Mouse (Mus musculus) midbrain, embryonic 16.5 days (tissue): ENCODE data around the gene Add3. TPM values are rescaled to one million over a fixed set of nuclear protein-coding genes. Genes with fewer than 3 reads are reported as not detected.

Source experiments
- ATAC-seq: fragments of 200-750 bp; cut with Nextera tagmentation; 2 replicates; pipeline ENCODE4 v1.8.0; 2017; ENCODE audit warnings: moderate TSS enrichment
- H3K27ac ChIP-seq: fragments of 300-500 bp; sonication (generic); 2 replicates; pipeline ENCODE4 v1.5.1; 2014; ENCODE audit warnings: mild to moderate bottlenecking, low read length, mixed read lengths
- H3K27me3 ChIP-seq: fragments of 300-500 bp; sonication (generic); 2 replicates; pipeline ENCODE4 v1.6.1; 2014; ENCODE audit warnings: low read depth, low read length, mixed read lengths; ENCODE audit not compliant: control insufficient read depth, insufficient read depth
- H3K36me3 ChIP-seq: fragments of 300-500 bp; sonication (generic); 2 replicates; pipeline ENCODE4 v1.6.1; 2014; ENCODE audit warnings: mild to moderate bottlenecking, low read length, moderate library complexity, mixed read lengths; ENCODE audit not compliant: control insufficient read depth, insufficient read depth
- H3K4me1 ChIP-seq: fragments of 300-500 bp; sonication (generic); 2 replicates; pipeline ENCODE4 v1.6.1; 2014; ENCODE audit warnings: mild to moderate bottlenecking, low read length, mixed read lengths; ENCODE audit not compliant: control insufficient read depth, insufficient read depth
- H3K4me2 ChIP-seq: fragments of 300-500 bp; sonication (generic); 2 replicates; pipeline ENCODE4 v1.6.1; 2014; ENCODE audit warnings: mild to moderate bottlenecking, low read length, mixed read lengths
- H3K4me3 ChIP-seq: fragments of 300-500 bp; sonication (generic); 2 replicates; pipeline ENCODE4 v1.5.1; 2014; ENCODE audit warnings: low read depth, mild to moderate bottlenecking, low read length, moderate library complexity, mixed read lengths
- H3K9ac ChIP-seq: fragments of 300-500 bp; sonication (generic); 2 replicates; pipeline ENCODE4 v1.6.1; 2014; ENCODE audit warnings: low read depth, low read length, mixed read lengths
- H3K9me3 ChIP-seq: fragments of 300-500 bp; sonication (generic); replicated peaks from 2 replicates; pipeline ENCODE4 v1.6.1; 2014; ENCODE audit warnings: mild to moderate bottlenecking, low read length, mixed read lengths; ENCODE audit not compliant: control insufficient read depth, poor library complexity, severe bottlenecking
- WGBS: fragments of 180-500 bp; shearing (Covaris S2); extraction: QIAGEN DNeasy Blood & Tissue Kit; methylation state at CpG from one replicate; pipeline ENCODE4 v1.1.7; 2014; 5-methylcytosine and 5-hydroxymethylcytosine counted together
- polyA plus RNA-seq: library from polyadenylated mRNA; unstranded; fragments of >200 nt; fragmentation: Nextera tagmentation; extraction: Ambion mirVana; gene quantifications from 2 replicates; pipeline ENCODE4 v1.2.1, GENCODE M21; 2015

The Add3 gene
- polyA plus RNA-seq, 1 experiment from 2014 or later = 35.7 TPM

- Histone ChIP-seq H3K4me3 (no peak overlapping the region), H3K36me3 (0 out of 2 replicates have a peak, but pooled peaks cover 2% of the 10 kb centered on the region), H3K9me3 (no peaks in the 10 kb centered on the region), H3K9ac (no peak overlapping the region), H3K27ac (no peak overlapping the region), H3K4me2 (no peak overlapping the region), H3K27me3 (no peaks in the 10 kb centered on the region), H3K4me1 (no peaks in the 10 kb centered on the region)
- no peak for ATAC-seq
- WGBS = 87% methylated on average over 7 of the region's 7 CpGs
Observed at GRCm38 (mm10) chr19:53228064-53228794, 88.0 kb downstream of the Add3 start.

DNA sequence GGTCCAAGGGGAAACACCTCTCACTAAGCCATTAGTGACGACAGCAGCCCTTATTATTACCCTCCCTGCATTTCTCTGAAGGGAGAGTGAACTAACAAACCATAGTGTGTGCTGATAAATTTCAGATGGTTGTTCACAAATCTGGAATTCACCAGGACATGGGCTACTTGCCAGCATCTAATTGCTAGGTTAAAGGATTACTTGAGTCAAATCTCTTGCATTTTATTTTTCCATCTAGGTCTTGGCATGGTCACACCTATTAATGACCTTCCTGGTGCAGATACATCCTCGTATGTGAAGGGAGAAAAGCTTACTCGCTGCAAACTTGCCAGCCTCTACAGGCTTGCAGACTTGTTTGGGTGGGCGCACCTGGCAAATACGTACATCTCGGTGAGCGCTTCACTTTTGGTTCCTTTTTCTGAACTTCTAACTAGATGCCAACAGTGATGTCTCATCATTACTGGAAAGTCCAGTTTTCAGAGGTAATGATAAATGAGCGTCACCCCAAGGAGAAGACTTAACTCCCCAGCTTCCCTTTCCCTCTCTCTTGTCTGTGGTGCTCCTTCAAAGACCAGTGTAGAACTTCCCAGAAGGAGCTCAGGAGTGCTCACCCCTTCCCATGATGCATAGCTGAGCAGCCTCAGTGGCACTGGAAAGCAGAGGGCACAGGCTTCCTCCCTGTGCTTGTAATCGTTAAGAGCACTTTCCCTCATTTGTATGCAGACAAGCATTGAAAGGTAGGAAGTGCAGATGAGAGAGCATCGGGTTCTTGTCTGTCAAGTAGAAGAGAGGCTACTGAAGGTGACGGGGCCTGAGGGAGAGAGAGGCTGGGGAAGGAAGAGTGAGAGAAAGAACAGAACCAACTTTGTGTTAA is 90.9 kb downstream of the Add3 start:
- no peak for ATAC-seq
- Histone ChIP-seq H3K4me2 (no peak overlapping the region), H3K9ac (no peak overlapping the region), H3K9me3 (no peaks in the 10 kb centered on the region), H3K4me3 (no peak overlapping the region), H3K4me1 (no peaks in the 10 kb centered on the region), H3K27ac (no peak overlapping the region), H3K27me3 (no peaks in the 10 kb centered on the region), H3K36me3 (0 out of 2 replicates have a peak, but pooled peaks cover 6% of the 10 kb centered on the region)
- 81% methylated on average over 11 of the region's 11 CpGs for WGBS

- H3K4me1 ChIP-seq = no peaks in the 10 kb centered on the region
- no peak for ATAC-seq
- H3K9ac ChIP-seq = no peak overlapping the region
- 0 out of 2 replicates have a peak, but pooled peaks cover 6% of the 10 kb centered on the region for H3K36me3 ChIP-seq
- no peak overlapping the region for H3K4me3 ChIP-seq
- WGBS = 96% methylated on average over 7 of the region's 7 CpGs
- H3K27ac ChIP-seq = no peak overlapping the region
- H3K27me3 ChIP-seq = no peaks in the 10 kb centered on the region
- no peak overlapping the region for H3K4me2 ChIP-seq
- H3K9me3 ChIP-seq = no peaks in the 10 kb centered on the region
Observed at GRCm38 (mm10) chr19:53233586-53233985, 93.3 kb downstream of the Add3 start.

GRCm38 (mm10) chr19:53241806-53242205 is 101.6 kb downstream of the Add3 start:
- Histone ChIP-seq H3K27ac (no peak overlapping the region), H3K9me3 (no peaks in the 10 kb centered on the region), H3K4me3 (no peak overlapping the region), H3K36me3 (no peaks in the 10 kb centered on the region), H3K9ac (no peak overlapping the region), H3K4me2 (no peak overlapping the region), H3K27me3 (no peaks in the 10 kb centered on the region), H3K4me1 (no peaks in the 10 kb centered on the region)
- 95% methylated on average over 6 of the region's 6 CpGs for WGBS
- ATAC-seq = no peak

DNA sequence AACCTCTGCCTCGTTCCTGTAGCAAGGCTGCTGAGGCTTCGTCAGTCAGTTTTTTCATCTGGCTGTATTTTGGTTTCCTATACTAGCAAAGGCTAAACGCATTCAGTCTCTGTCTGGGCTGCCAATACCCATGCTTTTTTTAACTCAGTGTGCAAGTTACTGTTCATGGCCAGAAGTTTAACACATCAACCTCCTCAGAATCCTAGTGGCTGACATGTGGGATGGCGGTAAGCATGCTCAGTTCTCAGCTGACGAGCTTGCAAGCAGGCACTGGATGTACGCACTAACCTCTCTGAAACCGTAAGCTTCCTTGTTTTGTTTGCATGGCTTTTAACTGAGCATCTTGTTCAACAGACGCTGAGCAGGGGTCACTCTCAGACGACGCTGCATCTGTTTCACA is 103.7 kb downstream of the Add3 start:
- no peak overlapping the region for H3K27ac ChIP-seq
- no peak for ATAC-seq
- H3K4me2 ChIP-seq = no peak overlapping the region
- no peaks in the 10 kb centered on the region for H3K4me1 ChIP-seq
- H3K27me3 ChIP-seq = no peaks in the 10 kb centered on the region
- H3K9ac ChIP-seq = no peak overlapping the region
- no peaks in the 10 kb centered on the region for H3K36me3 ChIP-seq
- H3K9me3 ChIP-seq = no peaks in the 10 kb centered on the region
- no peak overlapping the region for H3K4me3 ChIP-seq
- WGBS = 84% methylated on average over 10 of the region's 10 CpGs

DNA sequence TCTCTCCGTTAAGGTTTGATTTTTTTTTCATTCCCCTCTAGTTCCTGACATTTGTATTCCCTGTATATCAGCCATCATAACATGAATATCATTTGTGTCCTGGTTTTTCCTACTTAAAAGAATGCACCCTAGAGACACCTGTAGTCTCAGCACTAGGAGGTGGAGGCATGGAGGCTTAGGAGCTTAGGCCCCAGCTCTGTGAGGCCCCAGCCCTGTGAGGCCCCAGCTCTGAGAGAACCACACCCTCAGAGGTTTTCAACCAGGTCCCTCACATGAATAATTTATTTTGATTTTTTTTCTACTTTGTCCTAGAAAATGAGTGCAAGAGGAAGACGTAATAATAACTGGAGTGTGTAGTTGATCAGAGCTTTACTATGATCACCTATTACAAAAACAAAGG is 107.3 kb downstream of the Add3 start:
- no peak for ATAC-seq
- Histone ChIP-seq H3K27me3 (no peaks in the 10 kb centered on the region), H3K27ac (no peak overlapping the region), H3K4me1 (no peaks in the 10 kb centered on the region), H3K4me2 (no peak overlapping the region), H3K9me3 (no peaks in the 10 kb centered on the region), H3K36me3 (no peaks in the 10 kb centered on the region), H3K9ac (no peak overlapping the region), H3K4me3 (no peak overlapping the region)
- WGBS = 56% methylated on average over 2 of the region's 2 CpGs

DNA sequence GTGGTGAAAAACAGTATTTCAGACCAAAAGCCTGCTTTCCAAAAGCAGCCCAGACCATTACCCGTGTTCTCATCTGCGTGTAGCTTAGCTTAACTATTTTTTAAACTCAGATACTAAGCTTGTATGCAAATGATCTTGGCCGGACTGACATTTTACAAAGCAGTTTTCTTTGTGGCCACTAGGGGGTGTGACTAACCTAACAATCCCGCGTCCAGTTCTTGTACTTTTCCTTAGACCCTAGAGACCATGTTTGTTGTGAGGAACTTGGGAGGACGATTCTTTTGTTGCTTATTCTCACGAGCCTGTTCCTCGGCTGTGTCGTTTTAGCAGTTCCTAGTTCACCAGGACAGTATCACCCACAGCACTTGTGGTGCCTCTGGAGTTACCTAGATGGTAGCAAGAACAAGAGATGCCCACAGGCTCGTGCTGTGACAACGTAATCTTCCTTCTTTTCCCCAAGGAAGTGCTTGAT is 107.8 kb downstream of the Add3 start:
- no peak overlapping the region for H3K9ac ChIP-seq
- no peaks in the 10 kb centered on the region for H3K27me3 ChIP-seq
- H3K4me2 ChIP-seq = peak overlapping the region; percentile 46
- no peaks in the 10 kb centered on the region for H3K9me3 ChIP-seq
- H3K4me1 ChIP-seq = no peaks in the 10 kb centered on the region
- H3K4me3 ChIP-seq = peak overlapping the region; percentile 3; the same call in 1 of the 2 replicates
- no peak overlapping the region for H3K27ac ChIP-seq
- H3K36me3 ChIP-seq = no peaks in the 10 kb centered on the region
- ATAC-seq = peak; percentile 60; the same call in 1 of the 2 replicates
- WGBS = 12% methylated on average over 11 of the region's 11 CpGs

GRCm38 (mm10) chr19:53251015-53251414 is 110.8 kb downstream of the Add3 start:
- Histone ChIP-seq H3K4me3 (no peak overlapping the region), H3K27ac (no peak overlapping the region), H3K4me2 (no peak overlapping the region), H3K27me3 (no peaks in the 10 kb centered on the region), H3K9ac (no peak overlapping the region), H3K4me1 (no peaks in the 10 kb centered on the region), H3K36me3 (no peaks in the 10 kb centered on the region), H3K9me3 (no peaks in the 10 kb centered on the region)
- WGBS = 95% methylated on average over 7 of the region's 7 CpGs
- ATAC-seq = no peak

GRCm38 (mm10) chr19:53251656-53252055 is 111.4 kb downstream of the Add3 start:
- 94% methylated on average over 3 of the region's 3 CpGs for WGBS
- H3K27ac ChIP-seq = no peak overlapping the region

More at GRCm38 (mm10) chr19:53251656-53252055, 111.4 kb downstream of the Add3 start:
- ATAC-seq = no peak
- Histone ChIP-seq H3K9ac (no peak overlapping the region), H3K36me3 (no peaks in the 10 kb centered on the region), H3K9me3 (no peaks in the 10 kb centered on the region), H3K27me3 (no peaks in the 10 kb centered on the region), H3K4me2 (no peak overlapping the region), H3K4me1 (no peaks in the 10 kb centered on the region), H3K4me3 (no peak overlapping the region)
